Comparison of ENCODE assay signal across 17 mouse cellular contexts in the genomic region with DNA sequence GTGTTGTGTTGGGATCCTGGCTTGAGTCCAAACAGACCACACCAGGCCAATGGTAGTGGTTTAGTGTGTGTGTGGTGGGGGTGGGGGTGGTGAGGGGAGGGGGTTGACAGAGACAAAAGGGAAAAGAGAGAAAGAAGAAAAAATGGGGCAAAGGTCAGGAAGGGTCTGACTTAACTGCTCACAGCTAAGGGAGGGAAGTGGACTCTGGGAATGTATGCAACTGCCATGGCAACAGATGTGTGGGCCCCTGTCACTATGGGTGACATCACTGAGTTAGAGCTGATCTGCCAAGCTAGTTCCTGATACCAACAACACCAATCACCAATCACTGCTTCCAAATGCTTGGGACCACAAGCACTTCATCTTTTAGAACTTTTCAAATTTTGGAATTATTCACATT. TPM values are rescaled to one million over a fixed set of nuclear protein-coding genes. Genes with fewer than 3 reads are reported as not detected.
DNase-seq lines count a peak whose midpoint lies in the region; ATAC-seq and TF ChIP-seq lines count a peak whose summit lies in the region.
"Had no signal": no experiment of that assay in that cellular context is flagged by ENCODE, and none has a peak within 500 bp of the region (broad histone marks: within the 10 kb centered on the region; RNA-seq: fewer than 3 reads in every experiment).

No protein-coding gene starts in this region.

- no peaks in the 10 kb centered on the region for H3K27me3 ChIP-seq in intestine, postnatal 0 days (replicated peaks; ENCODE audit: control insufficient read depth, insufficient read depth, low read length)
- no peaks in the 10 kb centered on the region for H3K27me3 ChIP-seq in intestine, embryonic 15.5 days (replicated peaks)
- no peaks in the 10 kb centered on the region for H3K27me3 ChIP-seq in neural tube, embryonic 15.5 days (replicated peaks)
- no peaks in the 10 kb centered on the region for H3K27me3 ChIP-seq in embryonic facial prominence, embryonic 10.5 days (replicated peaks; ENCODE audit: low read depth, poor library complexity, severe bottlenecking)

- H3K4me1 ChIP-seq in intestine, postnatal 0 days (replicated peaks; ENCODE audit: control insufficient read depth, insufficient read depth, low read length), result no peaks in the 10 kb centered on the region
- no peaks in the 10 kb centered on the region for H3K4me1 ChIP-seq in intestine, embryonic 15.5 days (replicated peaks)
- no peaks in the 10 kb centered on the region for H3K4me1 ChIP-seq in neural tube, embryonic 15.5 days
- peaks cover 25% of the 10 kb centered on the region for H3K4me1 ChIP-seq in embryonic facial prominence, embryonic 10.5 days

- H3K9ac ChIP-seq in intestine, postnatal 0 days (ENCODE audit: low read depth, low read length), result no peak overlapping the region
- no peak overlapping the region for H3K9ac ChIP-seq in intestine, embryonic 15.5 days
- H3K9ac ChIP-seq in neural tube, embryonic 15.5 days (replicated peaks), result no peak overlapping the region

- H3K9me3 ChIP-seq in intestine, postnatal 0 days (ENCODE audit: control insufficient read depth), result no peaks in the 10 kb centered on the region
- no peaks in the 10 kb centered on the region for H3K9me3 ChIP-seq in intestine, embryonic 15.5 days
- no peaks in the 10 kb centered on the region for H3K9me3 ChIP-seq in neural tube, embryonic 15.5 days (replicated peaks)
- no peaks in the 10 kb centered on the region for H3K9me3 ChIP-seq in embryonic facial prominence, embryonic 10.5 days

- no peak for TF ChIP-seq CTCF in intestine, postnatal 0 days (IDR thresholded peaks at IDR 0.05; ENCODE audit: low read depth)

- no peaks in the 10 kb centered on the region for H3K36me3 ChIP-seq in intestine, postnatal 0 days (ENCODE audit: control insufficient read depth, insufficient read depth)
- no peaks in the 10 kb centered on the region for H3K36me3 ChIP-seq in intestine, embryonic 15.5 days
- H3K36me3 ChIP-seq in neural tube, embryonic 15.5 days, result no peaks in the 10 kb centered on the region
- H3K36me3 ChIP-seq in embryonic facial prominence, embryonic 10.5 days (replicated peaks), result no peaks in the 10 kb centered on the region

- ATAC-seq in intestine, postnatal 0 days, result peak; percentile 43; the same call in 1 of the 2 replicates
- no peak; the same call in 1 of the 2 replicates for ATAC-seq in intestine, embryonic 15.5 days
- ATAC-seq in neural tube, embryonic 15.5 days (ENCODE audit: low FRiP score), result no peak

- H3K4me3 ChIP-seq in intestine, postnatal 0 days (ENCODE audit: low read depth, low read length), result no peak overlapping the region
- no peak overlapping the region for H3K4me3 ChIP-seq in intestine, embryonic 15.5 days (replicated peaks)
- no peak overlapping the region for H3K4me3 ChIP-seq in neural tube, embryonic 15.5 days (replicated peaks)
- H3K4me3 ChIP-seq in embryonic facial prominence, embryonic 10.5 days, result no peak overlapping the region

- no peak overlapping the region for H3K4me2 ChIP-seq in intestine, postnatal 0 days (replicated peaks; ENCODE audit: low read depth)
- H3K4me2 ChIP-seq in intestine, embryonic 15.5 days (replicated peaks), result no peak overlapping the region
- no peak overlapping the region for H3K4me2 ChIP-seq in neural tube, embryonic 15.5 days
- H3K4me2 ChIP-seq: liver, embryonic 11.5 days had no signal

- peak; percentile 30 for DNase-seq in neural tube, embryonic 10.5 days (ENCODE audit: extremely low spot score, low spot score)
- peak; percentile 45 for DNase-seq in embryonic facial prominence, embryonic 10.5 days (ENCODE audit: low spot score)
- DNase-seq in retina, postnatal 1 day, result peak; percentile 47
- no peak for DNase-seq in gastrocnemius, postnatal 4 days (ENCODE audit: low spot score in 2 of 2)
- DNase-seq in kidney, postnatal 10 days, result no peak
- DNase-seq: adrenal gland, postnatal 14 days; gastrocnemius, postnatal 25 days; kidney, adult 18-20 months had no signal

- no peak overlapping the region for H3K27ac ChIP-seq in intestine, postnatal 0 days (ENCODE audit: low read depth, low read length)
- H3K27ac ChIP-seq in intestine, embryonic 15.5 days, result no peak overlapping the region
- H3K27ac ChIP-seq in neural tube, embryonic 15.5 days (replicated peaks), result no peak overlapping the region
- no peak overlapping the region for H3K27ac ChIP-seq in embryonic facial prominence, embryonic 10.5 days (replicated peaks)

RNA-seq across cellular contexts. Expression of gene H2al2a, which starts 26.6 kb away (rescaled TPM):
- not detected in 2 replicates for polyA plus RNA-seq in intestine, postnatal 0 days (2015; fragmentation: Nextera tagmentation; extraction: Ambion mirVana)
- polyA plus RNA-seq in intestine, embryonic 15.5 days (2015; fragmentation: Nextera tagmentation; extraction: Ambion mirVana), result not detected in 2 replicates
- not detected in 2 replicates for polyA plus RNA-seq in neural tube, embryonic 15.5 days (2015; fragmentation: Nextera tagmentation; extraction: Ambion mirVana)
- not detected in 2 replicates for polyA plus RNA-seq in embryonic facial prominence, embryonic 10.5 days (2016; fragmentation: Nextera tagmentation; extraction: Ambion mirVana)
- total RNA-seq in gastrocnemius, postnatal 4 days (2021), result not detected
- total RNA-seq: adrenal gland, postnatal 14 days; gastrocnemius, postnatal 25 days; layer of hippocampus, adult 18-20 months had no signal
- polyA plus RNA-seq: cortical plate, adult 2 months; heart, postnatal 0 days; liver, embryonic 11.5 days; neural tube, embryonic 14.5 days; thymus, postnatal 0 days had no signal

Comparison
In these comparisons a context has a peak if more than half of its experiments do, and no peak if none do; other contexts are left out.
1. DNase-seq: peak in neural tube, embryonic 10.5 days (single experiment), embryonic facial prominence, embryonic 10.5 days (single experiment) and retina, postnatal 1 day (single experiment); none in gastrocnemius, postnatal 4 days (0 of 2) and kidney, postnatal 10 days (single experiment).